Mouse (Mus musculus) MEL (cell line): ENCODE measurements around the gene Cdkl3. TPM values are rescaled to one million over a fixed set of nuclear protein-coding genes. Genes with fewer than 3 reads are reported as not detected.

ENCODE experiments used
- DNase-seq: peaks from one replicate; pipeline ENCODE4 v3.0.0; 2011; ENCODE audit warnings: low read depth, low spot score
- H3K27ac ChIP-seq: 2 replicates; pipeline ENCODE4 v1.5.1; 2012; ENCODE audit warnings: low read depth, mild to moderate bottlenecking, control low read depth, low read length, moderate library complexity; ENCODE audit not compliant: control insufficient read depth
- H3K27me3 ChIP-seq, 2 experiments: fragments of 150-350 bp in 1 of 2; sonication (generic) in 1 of 2; 2 replicates each; pipeline ENCODE4 v1.6.1; 2012; ENCODE audit warnings: low read length in 2 of 2, mild to moderate bottlenecking in 2 of 2, improper control_type of control experiment in 1 of 2, moderate library complexity in 1 of 2; ENCODE audit not compliant: insufficient read depth in 2 of 2, control insufficient read depth in 1 of 2
- H3K36me3 ChIP-seq, 2 experiments: 2 replicates each; pipeline ENCODE4 v1.6.1; 2012 to 2014; ENCODE audit warnings: low read length in 2 of 2, improper control_type of control experiment in 1 of 2, inconsistent platforms in 1 of 2, mild to moderate bottlenecking in 1 of 2; ENCODE audit not compliant: insufficient read depth in 2 of 2, control insufficient read depth in 1 of 2
- H3K4me1 ChIP-seq, 2 experiments: fragments of 150-350 bp in 1 of 2; sonication (generic) in 1 of 2; 2 replicates each; pipeline ENCODE4 v1.6.1; 2012; ENCODE audit warnings: low read length in 2 of 2, improper control_type of control experiment in 1 of 2, mild to moderate bottlenecking in 1 of 2; ENCODE audit not compliant: insufficient read depth in 2 of 2, control insufficient read depth in 1 of 2
- H3K4me3 ChIP-seq, 2 experiments: fragments of 150-350 bp in 1 of 2; sonication (generic) in 1 of 2; 2 replicates each; pipeline ENCODE4 v1.5.1; 2012; ENCODE audit warnings: low read depth in 2 of 2, low read length in 2 of 2, mild to moderate bottlenecking in 2 of 2, moderate library complexity in 2 of 2, control low read depth in 1 of 2, improper control_type of control experiment in 1 of 2; ENCODE audit not compliant: control insufficient read depth in 1 of 2, insufficient read depth in 1 of 2
- H3K79me2 ChIP-seq: 2 replicates; pipeline ENCODE4 v1.6.1; 2012; ENCODE audit warnings: mild to moderate bottlenecking, low read length, moderate library complexity; ENCODE audit not compliant: control insufficient read depth, poor library complexity, insufficient read depth
- H3K9ac ChIP-seq: 2 replicates; pipeline ENCODE4 v1.6.1; 2012; ENCODE audit warnings: low read depth, mild to moderate bottlenecking, control low read depth, low read length, moderate library complexity; ENCODE audit not compliant: control insufficient read depth, poor library complexity, severe bottlenecking
- H3K9me3 ChIP-seq: fragments of 150-350 bp; sonication (generic); replicated peaks from 2 replicates; pipeline ENCODE4 v1.6.1; 2012; ENCODE audit warnings: mild to moderate bottlenecking, low read length, improper control_type of control experiment, moderate library complexity; ENCODE audit not compliant: insufficient read depth
- BHLHE40 ChIP-seq: IDR thresholded peaks from 2 replicates; pipeline ENCODE4 v1.6.1; 2012; ENCODE audit warnings: low read depth, mild to moderate bottlenecking, inconsistent platforms, low read length, improper control_type of control experiment, borderline replicate concordance
- CHD1 ChIP-seq: IDR thresholded peaks from 2 replicates; pipeline ENCODE4 v1.6.1; 2012; ENCODE audit warnings: low read depth, mild to moderate bottlenecking, inconsistent platforms, low read length, improper control_type of control experiment
- CHD2 ChIP-seq: IDR thresholded peaks from 2 replicates; pipeline ENCODE4 v1.6.1; 2011; ENCODE audit warnings: low read length, improper control_type of control experiment
- CTCF ChIP-seq, 3 experiments: IDR thresholded peaks in 2 of 3; conservative IDR thresholded peaks in 1 of 3; 2 replicates each; pipeline ENCODE4 v1.5.1; 2011 to 2012; ENCODE audit warnings: low read length in 3 of 3, low read depth in 2 of 3, mild to moderate bottlenecking in 2 of 3, improper control_type of control experiment in 1 of 3, inconsistent platforms in 1 of 3, mixed read lengths in 1 of 3, moderate library complexity in 1 of 3; ENCODE audit not compliant: control insufficient read depth in 1 of 3, insufficient read depth in 1 of 3, poor library complexity in 1 of 3, severe bottlenecking in 1 of 3
- ELF1 ChIP-seq: IDR thresholded peaks from 2 replicates; pipeline ENCODE4 v1.6.1; 2014; ENCODE audit warnings: low read depth, mild to moderate bottlenecking, inconsistent platforms, low read length, improper control_type of control experiment, moderate library complexity
- EP300 ChIP-seq, 2 experiments: IDR thresholded peaks; 2 replicates each; pipeline ENCODE4 v1.6.1; 2011; ENCODE audit warnings: improper control_type of control experiment in 2 of 2, low read length in 2 of 2, low read depth in 1 of 2, mild to moderate bottlenecking in 1 of 2
- ETS1 ChIP-seq: IDR thresholded peaks from 2 replicates; pipeline ENCODE4 v1.6.1; 2012; ENCODE audit warnings: low read depth, mild to moderate bottlenecking, inconsistent platforms, low read length, improper control_type of control experiment, moderate library complexity
- GABPA ChIP-seq: IDR thresholded peaks from 2 replicates; pipeline ENCODE4 v1.6.1; 2012; ENCODE audit warnings: low read depth, mild to moderate bottlenecking, inconsistent platforms, low read length, improper control_type of control experiment, moderate library complexity
- MAZ ChIP-seq: IDR thresholded peaks from 2 replicates; pipeline ENCODE4 v1.6.1; 2012; ENCODE audit warnings: low read depth, mild to moderate bottlenecking, inconsistent platforms, low read length, improper control_type of control experiment
- MEF2A ChIP-seq: IDR thresholded peaks from 2 replicates; pipeline ENCODE4 v1.6.1; 2014; ENCODE audit warnings: low read depth, mild to moderate bottlenecking, inconsistent platforms, low read length, improper control_type of control experiment; ENCODE audit not compliant: poor library complexity, insufficient replicate concordance, severe bottlenecking; ENCODE audit errors: extremely low read depth
- MYB ChIP-seq: IDR thresholded peaks from 2 replicates; pipeline ENCODE4 v1.6.1; 2011; ENCODE audit warnings: mild to moderate bottlenecking, low read depth, low read length, improper control_type of control experiment
- NRF1 ChIP-seq: IDR thresholded peaks from 2 replicates; pipeline ENCODE4 v1.6.1; 2014; ENCODE audit warnings: low read depth, mild to moderate bottlenecking, inconsistent platforms, low read length, improper control_type of control experiment, moderate library complexity; ENCODE audit not compliant: poor library complexity, insufficient read depth, severe bottlenecking
- POLR2AphosphoS2 ChIP-seq: IDR thresholded peaks from 2 replicates; pipeline ENCODE4 v1.6.1; 2011; ENCODE audit warnings: low read length, improper control_type of control experiment
- RAD21 ChIP-seq: IDR thresholded peaks from 2 replicates; pipeline ENCODE4 v1.6.1; 2011; ENCODE audit warnings: mild to moderate bottlenecking, low read depth, low read length, improper control_type of control experiment
- RCOR1 ChIP-seq: IDR thresholded peaks from 2 replicates; pipeline ENCODE4 v1.6.1; 2012; ENCODE audit warnings: low read depth, mild to moderate bottlenecking, inconsistent platforms, low read length, improper control_type of control experiment
- SMC3 ChIP-seq: IDR thresholded peaks from 2 replicates; pipeline ENCODE4 v1.6.1; 2011; ENCODE audit warnings: low read depth, low read length, improper control_type of control experiment
- TAL1 ChIP-seq: IDR thresholded peaks from 2 replicates; pipeline ENCODE4 v1.6.1; 2012; ENCODE audit warnings: mild to moderate bottlenecking, inconsistent platforms, low read length, moderate library complexity, mixed read lengths
- TBP ChIP-seq: IDR thresholded peaks from 2 replicates; pipeline ENCODE4 v1.8.0; 2011; ENCODE audit warnings: low read depth, low read length, improper control_type of control experiment
- UBTF ChIP-seq: IDR thresholded peaks from 2 replicates; pipeline ENCODE4 v1.6.1; 2012; ENCODE audit warnings: low read depth, mild to moderate bottlenecking, inconsistent platforms, low read length, improper control_type of control experiment, moderate library complexity, borderline replicate concordance; ENCODE audit not compliant: insufficient read depth
- USF2 ChIP-seq, 2 experiments: IDR thresholded peaks; 2 replicates each; pipeline ENCODE4 v1.6.1; 2011 to 2012; ENCODE audit warnings: improper control_type of control experiment in 2 of 2, low read length in 2 of 2, borderline replicate concordance in 1 of 2, inconsistent platforms in 1 of 2, low read depth in 1 of 2, mild to moderate bottlenecking in 1 of 2; ENCODE audit not compliant: insufficient read depth in 1 of 2
- ZC3H11A ChIP-seq: IDR thresholded peaks from 2 replicates; pipeline ENCODE4 v1.6.1; 2012; ENCODE audit warnings: low read depth, mild to moderate bottlenecking, inconsistent platforms, low read length, improper control_type of control experiment
- polyA plus RNA-seq, 2 experiments: library from polyadenylated mRNA; stranded (reverse) in 1 of 2; unstranded in 1 of 2; fragments of >175 nt in 1 of 2; fragments of >200 nt in 1 of 2; gene quantifications; 2 replicates each; pipeline versions ENCODE4 v1.2.1 to v1.2.4; 2012; ENCODE audit warnings: low replicate concordance in 2 of 2, low read depth in 1 of 2; ENCODE audit not compliant: insufficient read length in 2 of 2, insufficient read depth in 1 of 2, missing spikeins in 1 of 2
- total RNA-seq: library from RNA; depleted of rRNA; stranded (reverse); fragments of 300-350 nt; gene quantifications from 2 replicates; pipeline ENCODE4 v1.2.3, GENCODE M21; 2012

Cdkl3 gene
- total and polyA plus RNA-seq, 3 experiments: 3.7 to 4.9 TPM; not detected in 1

- TF ChIP-seq CTCF (IDR thresholded peaks at IDR 0.05 in 2 of 3, conservative IDR thresholded peaks at IDR 0.05 in 1 of 3; ENCODE audit: control insufficient read depth in 1 of 3, insufficient read depth in 1 of 3, low read depth in 2 of 3, low read length in 3 of 3, poor library complexity in 1 of 3, severe bottlenecking in 1 of 3) (no peak), RAD21 (no peak), MAZ (peak; percentile 98)
Observed at GRCm38 (mm10) chr11:52000290-52000962, 3.6 kb upstream of the Cdkl3 start, which contains the start of gene Ube2b (continued).

- Histone ChIP-seq H3K27ac (no peak overlapping the region), H3K9me3 (no peaks in the 10 kb centered on the region), H3K4me1 (peaks cover 2 to 10% of the 10 kb centered on the region in 2 experiments; a peak in 3 of 4 replicates), H3K9ac (no peak overlapping the region)
- TF ChIP-seq ETS1 (no peak), EP300 (IDR thresholded peaks at IDR 0.05; ENCODE audit: low read depth in 1 of 2, low read length in 2 of 2) (no peak), SMC3 (no peak), TBP (no peak), BHLHE40 (no peak), UBTF (no peak), GABPA (no peak), NRF1 (no peak)
- TF ChIP-seq, all 39 proteins: peak for 0
- H3K27me3 ChIP-seq: no peaks in the 10 kb centered on the region
- no peak for DNase-seq
- H3K4me3 ChIP-seq: no peak overlapping the region
- peaks cover 24% of the 10 kb centered on the region for H3K79me2 ChIP-seq
- peaks cover 0 to 31% of the 10 kb centered on the region in 2 experiments for H3K36me3 ChIP-seq
Observed at GRCm38 (mm10) chr11:52001341-52001740, 2.7 kb upstream of the Cdkl3 start.

GRCm38 (mm10) chr11:52001861-52002260 is 2.2 kb upstream of the Cdkl3 start:
- Histone ChIP-seq H3K9ac (no peak overlapping the region), H3K36me3 (peaks cover 0 to 31% of the 10 kb centered on the region in 2 experiments), H3K27me3 (no peaks in the 10 kb centered on the region), H3K4me1 (peaks cover 2 to 10% of the 10 kb centered on the region in 2 experiments; a peak in 3 of 4 replicates), H3K79me2 (peaks cover 24% of the 10 kb centered on the region), H3K9me3 (no peaks in the 10 kb centered on the region), H3K4me3 (no peak overlapping the region), H3K27ac (no peak overlapping the region)
- no peak for DNase-seq
- TF ChIP-seq ZC3H11A (no peak), POLR2AphosphoS2 (no peak), CHD2 (no peak), MEF2A (no peak), RCOR1 (no peak), ELF1 (no peak), TAL1 (no peak), CHD1 (no peak), MAZ (no peak), MYB (no peak), ETS1 (no peak), NRF1 (no peak), USF2 (IDR thresholded peaks at IDR 0.05; ENCODE audit: borderline replicate concordance in 1 of 2, insufficient read depth in 1 of 2, low read depth in 1 of 2, low read length in 2 of 2) (no peak)
